Mouse (Mus musculus) midbrain, embryonic 11.5 days (tissue): ENCODE measurements around the gene Il33. TPM values are rescaled to one million over a fixed set of nuclear protein-coding genes. Genes with fewer than 3 reads are reported as not detected.
"Not testable (repeated sequence)": the region's sequence is repeated elsewhere in the genome, so short reads cannot be mapped to it uniquely, and the experiment has no call there.

ENCODE experiments used
- ATAC-seq: fragments of 200-750 bp; cut with Nextera tagmentation; 2 replicates; pipeline ENCODE4 v1.8.0; 2017; ENCODE audit warnings: moderate TSS enrichment, moderate library complexity; ENCODE audit not compliant: low FRiP score
- DNase-seq: peaks from one replicate; pipeline ENCODE4 v3.0.0; 2015; ENCODE audit warnings: low spot score; ENCODE audit errors: missing footprints
- H3K27ac ChIP-seq: fragments of 300-500 bp; sonication (generic); 2 replicates; pipeline ENCODE4 v1.5.1; 2014; ENCODE audit warnings: low read depth, low read length
- H3K27me3 ChIP-seq: fragments of 300-500 bp; sonication (generic); 2 replicates; pipeline ENCODE4 v1.6.1; 2014; ENCODE audit warnings: mild to moderate bottlenecking, low read length, moderate library complexity, mixed read lengths; ENCODE audit not compliant: control insufficient read depth, insufficient read depth
- H3K36me3 ChIP-seq: fragments of 300-500 bp; sonication (generic); 2 replicates; pipeline ENCODE4 v1.6.1; 2014; ENCODE audit warnings: mild to moderate bottlenecking, low read length, moderate library complexity, mixed read lengths; ENCODE audit not compliant: control insufficient read depth, insufficient read depth
- H3K4me1 ChIP-seq: fragments of 300-500 bp; sonication (generic); 2 replicates; pipeline ENCODE4 v1.6.1; 2014; ENCODE audit warnings: low read length; ENCODE audit not compliant: control insufficient read depth, insufficient read depth
- H3K4me2 ChIP-seq: fragments of 300-500 bp; sonication (generic); 2 replicates; pipeline ENCODE4 v1.6.1; 2014; ENCODE audit warnings: mild to moderate bottlenecking, moderate library complexity
- H3K4me3 ChIP-seq: fragments of 300-500 bp; sonication (generic); 2 replicates; pipeline ENCODE4 v1.5.1; 2014; ENCODE audit warnings: low read depth, low read length
- H3K9ac ChIP-seq: fragments of 300-500 bp; sonication (generic); 2 replicates; pipeline ENCODE4 v1.6.1; 2014; ENCODE audit warnings: low read length
- H3K9me3 ChIP-seq: fragments of 300-500 bp; sonication (generic); 2 replicates; pipeline ENCODE4 v1.6.1; 2016; ENCODE audit warnings: low read length; ENCODE audit not compliant: control insufficient read depth
- WGBS: fragments of 180-500 bp; shearing (Covaris S2); extraction: QIAGEN DNeasy Blood & Tissue Kit; methylation state at CpG from one replicate; pipeline ENCODE4 v1.1.7; 2014; 5-methylcytosine and 5-hydroxymethylcytosine counted together
- polyA plus RNA-seq: library from polyadenylated mRNA; unstranded; fragments of >200 nt; fragmentation: Nextera tagmentation; extraction: Ambion mirVana; gene quantifications from 2 replicates; pipeline ENCODE4 v1.2.1, GENCODE M21; 2014

Il33 gene
- polyA plus RNA-seq, 1 experiment from 2014 or later, result 0.48 TPM

DNA sequence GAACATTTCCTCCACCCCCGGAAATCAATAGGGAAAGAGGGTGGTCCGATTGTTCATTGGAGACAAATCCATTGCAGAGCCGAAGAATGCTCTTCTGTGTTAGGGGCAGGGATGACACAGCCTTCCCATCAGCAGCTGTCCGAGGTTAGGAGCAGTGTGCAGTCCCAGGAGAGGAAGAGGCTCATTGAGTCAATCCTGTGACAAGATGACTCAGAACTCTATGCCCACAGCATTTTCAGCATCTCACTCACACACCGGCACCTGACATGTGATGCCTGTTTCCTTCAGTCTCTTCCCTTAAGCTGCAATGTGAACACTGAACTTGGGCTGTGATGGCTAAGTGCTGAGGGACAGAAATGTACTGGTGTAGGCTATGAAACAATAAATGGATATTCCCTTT is 7.5 kb upstream of the Il33 start:
- 79% methylated on average over 5 of the region's 5 CpGs for WGBS
- H3K4me2 ChIP-seq, result no peak overlapping the region
- DNase-seq, result no peak
- no peak overlapping the region for H3K27ac ChIP-seq
- no peaks in the 10 kb centered on the region for H3K36me3 ChIP-seq
- H3K9ac ChIP-seq, result no peak overlapping the region
- ATAC-seq, result no peak
- no peak overlapping the region for H3K4me3 ChIP-seq
- H3K9me3 ChIP-seq, result no peaks in the 10 kb centered on the region
- no peaks in the 10 kb centered on the region for H3K4me1 ChIP-seq
- no peaks in the 10 kb centered on the region for H3K27me3 ChIP-seq

- no peak overlapping the region for H3K27ac ChIP-seq
- no peaks in the 10 kb centered on the region for H3K36me3 ChIP-seq
- 79% methylated on average over 12 of the region's 12 CpGs for WGBS
- no peak overlapping the region for H3K9ac ChIP-seq
- H3K4me1 ChIP-seq, result no peaks in the 10 kb centered on the region
- no peak overlapping the region for H3K4me3 ChIP-seq
- H3K27me3 ChIP-seq, result no peaks in the 10 kb centered on the region
- ATAC-seq (no peak), DNase-seq (no peak)
- H3K9me3 ChIP-seq, result no peaks in the 10 kb centered on the region
- no peak overlapping the region for H3K4me2 ChIP-seq
Measured at GRCm38 (mm10) chr19:29926101-29926755, 1.3 kb downstream of the Il33 start.

GRCm38 (mm10) chr19:29930296-29930695 is 5.4 kb downstream of the Il33 start:
- Histone ChIP-seq H3K9ac (no peak overlapping the region), H3K27me3 (no peaks in the 10 kb centered on the region), H3K9me3 (no peaks in the 10 kb centered on the region), H3K36me3 (no peaks in the 10 kb centered on the region), H3K4me2 (no peak overlapping the region), H3K27ac (no peak overlapping the region), H3K4me3 (no peak overlapping the region), H3K4me1 (no peaks in the 10 kb centered on the region)
- WGBS, result 78% methylated on average over 5 of the region's 5 CpGs
- no peak for ATAC-seq
- DNase-seq, result no peak

DNA sequence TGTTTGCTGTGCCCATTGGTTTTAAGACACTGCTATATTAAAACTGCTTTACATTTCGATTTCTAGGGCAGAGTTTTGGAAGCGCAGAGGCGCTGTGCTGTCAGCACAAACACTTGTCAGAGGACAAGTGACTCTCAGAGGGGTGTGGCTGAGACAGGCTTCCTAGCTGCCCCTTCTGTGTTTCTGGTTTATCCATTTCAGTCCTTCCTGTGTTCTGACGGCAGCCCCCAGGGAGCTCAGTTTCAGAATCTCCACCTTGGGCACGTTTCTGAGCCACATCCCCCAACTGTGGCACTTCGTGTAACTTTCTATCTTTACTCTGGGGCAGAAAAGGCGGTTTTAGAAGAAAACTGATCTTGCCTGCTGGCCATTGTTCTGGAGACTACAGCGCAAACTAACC is 12.5 kb downstream of the Il33 start:
- Histone ChIP-seq H3K9ac (no peak overlapping the region), H3K36me3 (no peaks in the 10 kb centered on the region), H3K9me3 (no peaks in the 10 kb centered on the region), H3K27ac (no peak overlapping the region), H3K27me3 (no peaks in the 10 kb centered on the region), H3K4me3 (no peak overlapping the region), H3K4me2 (no peak overlapping the region), H3K4me1 (no peaks in the 10 kb centered on the region)
- 63% methylated on average over 8 of the region's 8 CpGs for WGBS
- ATAC-seq (no peak), DNase-seq (no peak)

DNA sequence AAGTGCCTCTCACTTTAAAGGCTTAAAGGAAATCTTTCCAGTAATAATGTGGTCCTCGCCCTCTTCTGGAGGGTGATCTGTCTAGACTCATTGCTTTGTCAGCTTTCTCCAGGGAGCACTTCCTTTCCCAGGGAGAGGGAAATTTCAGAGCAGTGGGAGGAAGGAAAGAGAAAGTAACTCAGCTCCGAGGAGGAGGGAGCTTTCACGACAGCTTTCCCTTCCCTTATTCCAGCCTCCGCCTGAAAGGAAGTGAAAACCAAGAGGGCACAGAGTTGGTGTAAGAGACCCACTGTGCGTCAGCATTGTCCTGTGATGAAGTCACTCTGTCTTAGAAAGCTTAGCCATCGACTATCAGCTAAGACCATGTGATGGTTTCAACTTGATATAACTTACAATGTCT is 15.3 kb downstream of the Il33 start:
- Histone ChIP-seq H3K27ac (no peak overlapping the region), H3K4me1 (no peaks in the 10 kb centered on the region), H3K9me3 (no peaks in the 10 kb centered on the region), H3K9ac (no peak overlapping the region), H3K4me3 (no peak overlapping the region), H3K27me3 (no peaks in the 10 kb centered on the region), H3K4me2 (no peak overlapping the region), H3K36me3 (no peaks in the 10 kb centered on the region)
- WGBS, result 74% methylated on average over 6 of the region's 6 CpGs
- ATAC-seq, result no peak
- DNase-seq, result no peak

- WGBS, result 83% methylated on average over 7 of the region's 7 CpGs
- H3K27ac ChIP-seq, result no peak overlapping the region
- peaks cover 8% of the 10 kb centered on the region for H3K4me1 ChIP-seq
- no peak overlapping the region for H3K4me2 ChIP-seq
- ATAC-seq, result no peak
- no peak overlapping the region for H3K9ac ChIP-seq
- H3K4me3 ChIP-seq, result no peak overlapping the region
- H3K36me3 ChIP-seq, result no peaks in the 10 kb centered on the region
- H3K27me3 ChIP-seq, result no peaks in the 10 kb centered on the region
- DNase-seq, result no peak
- H3K9me3 ChIP-seq, result no peaks in the 10 kb centered on the region
Measured at GRCm38 (mm10) chr19:29941208-29941607, 16.3 kb downstream of the Il33 start.

DNA sequence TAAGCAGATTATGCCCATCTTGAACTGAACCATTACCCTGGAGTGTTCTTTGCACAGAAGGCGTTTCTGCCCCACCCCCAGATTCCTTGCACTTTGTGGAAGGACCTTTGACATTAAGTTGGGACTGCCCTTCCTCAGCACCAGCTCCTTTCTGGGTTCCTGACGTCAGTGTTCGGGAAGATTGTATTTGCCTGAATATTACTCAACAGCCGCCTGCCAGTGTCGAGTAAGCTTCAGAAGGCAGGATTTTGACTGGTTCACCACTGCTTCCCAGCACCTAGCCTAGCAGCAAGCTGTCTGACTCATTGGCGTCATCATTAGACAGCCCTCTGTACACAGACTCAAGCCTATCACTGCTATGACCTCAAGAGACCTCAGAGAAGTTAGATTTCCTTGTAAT is 17.4 kb downstream of the Il33 start:
- Histone ChIP-seq H3K4me1 (peaks cover 17% of the 10 kb centered on the region), H3K4me3 (no peak overlapping the region), H3K36me3 (no peaks in the 10 kb centered on the region), H3K27ac (no peak overlapping the region), H3K4me2 (no peak overlapping the region), H3K27me3 (no peaks in the 10 kb centered on the region), H3K9ac (no peak overlapping the region), H3K9me3 (no peaks in the 10 kb centered on the region)
- WGBS, result 76% methylated on average over 6 of the region's 6 CpGs
- no peak for ATAC-seq
- no peak for DNase-seq

- Histone ChIP-seq H3K4me2 (no peak overlapping the region), H3K9ac (no peak overlapping the region), H3K27me3 (no peaks in the 10 kb centered on the region), H3K4me1 (peaks cover 26% of the 10 kb centered on the region), H3K27ac (no peak overlapping the region), H3K9me3 (no peaks in the 10 kb centered on the region), H3K36me3 (no peaks in the 10 kb centered on the region), H3K4me3 (no peak overlapping the region)
- ATAC-seq (no peak), DNase-seq (no peak)
- 82% methylated on average over 5 of the region's 5 CpGs for WGBS
Measured at GRCm38 (mm10) chr19:29944426-29944825, 19.5 kb downstream of the Il33 start.

- not testable (repeated sequence) for DNase-seq, H3K27me3 ChIP-seq, H3K36me3 ChIP-seq, H3K27ac ChIP-seq, ATAC-seq, H3K9ac ChIP-seq, H3K4me2 ChIP-seq, H3K9me3 ChIP-seq, H3K4me3 ChIP-seq
- peaks cover 26% of the 10 kb centered on the region for H3K4me1 ChIP-seq
- 72% methylated on average over 4 of the region's 4 CpGs for WGBS
Measured at GRCm38 (mm10) chr19:29944935-29945334, 20.0 kb downstream of the Il33 start.
